16 mouse cellular contexts compared by ENCODE assay signal in genomic region chr17:43110168-43110885, GRCm38 (mm10).
"Had no signal": no experiment of that assay in that cellular context is flagged by ENCODE, and none has a peak within 500 bp of the region (broad histone marks: within the 10 kb centered on the region; RNA-seq: fewer than 3 reads in every experiment).

No protein-coding gene starts in this region.

- H3K4me1 ChIP-seq: lung, embryonic 15.5 days; neural tube, embryonic 12.5 days; stomach, embryonic 15.5 days had no signal

- H3K27ac ChIP-seq: lung, embryonic 15.5 days; macrophage; midbrain, embryonic 12.5 days; midbrain, embryonic 15.5 days; neural tube, embryonic 12.5 days; stomach, embryonic 15.5 days; stomach, postnatal 0 days had no signal

- DNase-seq: lung, adult 2 months; lung, postnatal 14 days; lung, postnatal 36 days; right cerebral cortex, postnatal 14 days; thymus, adult 2 months; thymus, postnatal 25 days; thymus, postnatal 4 days had no signal

- H3K9ac ChIP-seq: lung, embryonic 15.5 days; midbrain, embryonic 12.5 days; midbrain, embryonic 15.5 days; neural tube, embryonic 12.5 days; stomach, embryonic 15.5 days had no signal

- H3K4me2 ChIP-seq: lung, embryonic 15.5 days; midbrain, embryonic 12.5 days; midbrain, embryonic 15.5 days; neural tube, embryonic 12.5 days; stomach, embryonic 15.5 days had no signal

- H3K4me3 ChIP-seq: lung, embryonic 15.5 days; megakaryocyte, embryonic 14.5 days; midbrain, embryonic 12.5 days; midbrain, embryonic 15.5 days; neural tube, embryonic 12.5 days; stomach, embryonic 15.5 days had no signal

- H3K36me3 ChIP-seq: lung, embryonic 15.5 days; midbrain, embryonic 12.5 days; midbrain, embryonic 15.5 days; neural tube, embryonic 12.5 days; stomach, embryonic 15.5 days had no signal

- H3K9me3 ChIP-seq: lung, embryonic 15.5 days; midbrain, embryonic 12.5 days; midbrain, embryonic 15.5 days; neural tube, embryonic 12.5 days; stomach, embryonic 15.5 days had no signal

- H3K27me3 ChIP-seq: lung, embryonic 15.5 days; megakaryocyte, embryonic 14.5 days; midbrain, embryonic 12.5 days; midbrain, embryonic 15.5 days; neural tube, embryonic 12.5 days; stomach, embryonic 15.5 days had no signal

- ATAC-seq: lung, postnatal 0 days; midbrain, embryonic 15.5 days had no signal
